Mouse (Mus musculus) limb, embryonic 13.5 days (tissue): ENCODE data around the gene Tmbim7. TPM values are rescaled to one million over a fixed set of nuclear protein-coding genes. Genes with fewer than 3 reads are reported as not detected.
"Not testable (repeated sequence)": the region's sequence is repeated elsewhere in the genome, so short reads cannot be mapped to it uniquely, and the experiment has no call there.

Experiments
- ATAC-seq: fragments of 200-750 bp; cut with Nextera tagmentation; 2 replicates; pipeline ENCODE4 v1.8.0; 2017; ENCODE audit warnings: low read depth, moderate number of reproducible peaks, moderate TSS enrichment; ENCODE audit not compliant: low FRiP score
- H3K27ac ChIP-seq: fragments of 300-500 bp; sonication (generic); 2 replicates; pipeline ENCODE4 v1.5.1; 2015; ENCODE audit warnings: inconsistent platforms, mild to moderate bottlenecking, moderate library complexity
- H3K27me3 ChIP-seq: fragments of 300-500 bp; sonication (generic); 2 replicates; pipeline ENCODE4 v1.6.1; 2015; ENCODE audit warnings: mild to moderate bottlenecking, inconsistent platforms
- H3K36me3 ChIP-seq: fragments of 300-500 bp; sonication (generic); 2 replicates; pipeline ENCODE4 v1.6.1; 2015; ENCODE audit warnings: inconsistent platforms, mild to moderate bottlenecking, moderate library complexity
- H3K4me1 ChIP-seq: fragments of 300-500 bp; sonication (generic); 2 replicates; pipeline ENCODE4 v1.6.1; 2015; ENCODE audit warnings: inconsistent platforms
- H3K4me2 ChIP-seq: fragments of 300-500 bp; sonication (generic); replicated peaks from 2 replicates; pipeline ENCODE4 v1.6.1; 2015; ENCODE audit warnings: inconsistent platforms, mild to moderate bottlenecking, moderate library complexity
- H3K4me3 ChIP-seq: fragments of 300-500 bp; sonication (generic); 2 replicates; pipeline ENCODE4 v1.5.1; 2015; ENCODE audit warnings: moderate library complexity, mild to moderate bottlenecking, inconsistent platforms
- H3K9ac ChIP-seq: fragments of 300-500 bp; sonication (generic); 2 replicates; pipeline ENCODE4 v1.6.1; 2015; ENCODE audit warnings: mild to moderate bottlenecking, inconsistent platforms
- H3K9me3 ChIP-seq: fragments of 300-500 bp; sonication (generic); 2 replicates; pipeline ENCODE4 v1.6.1; 2016; ENCODE audit warnings: inconsistent platforms
- WGBS: fragments of 180-500 bp; shearing (Covaris S2); methylation state at CpG from one replicate; pipeline ENCODE4 v1.1.7; 2015; 5-methylcytosine and 5-hydroxymethylcytosine counted together
- polyA plus RNA-seq: library from polyadenylated mRNA; unstranded; fragments of >200 nt; fragmentation: Nextera tagmentation; extraction: Ambion mirVana; gene quantifications from 2 replicates; pipeline ENCODE4 v1.2.1, GENCODE M21; 2015

Gene Tmbim7
- not detected in 2 replicates for polyA plus RNA-seq

GRCm38 (mm10) chr5:3650881-3651280 is at the start of gene Tmbim7:
Tmbim7 (plus strand) TSS chr5:3651181.
- Histone ChIP-seq H3K9me3 (no peaks in the 10 kb centered on the region), H3K4me3 (no peak within 1 kb of the TSS), H3K9ac (no peak within 1 kb of the TSS), H3K27ac (no peak within 1 kb of the TSS), H3K27me3 (no peaks in the 10 kb centered on the region), H3K36me3 (no peaks in the 10 kb centered on the region), H3K4me2 (no peak within 1 kb of the TSS), H3K4me1 (peaks cover 3% of the 10 kb centered on the region)
- WGBS = 81% methylated on average over 6 of the region's 6 CpGs
- ATAC-seq = no peak

GRCm38 (mm10) chr5:3607114-3607513 is 43.9 kb upstream of the Tmbim7 start:
- no peaks in the 10 kb centered on the region for H3K27me3 ChIP-seq
- H3K9me3 ChIP-seq = peaks cover 3% of the 10 kb centered on the region; the same call in 1 of the 2 replicates
- peaks cover 54% of the 10 kb centered on the region for H3K36me3 ChIP-seq
- ATAC-seq = no peak
- no peak overlapping the region for H3K27ac ChIP-seq
- no peak overlapping the region for H3K4me3 ChIP-seq
- H3K4me1 ChIP-seq = no peaks in the 10 kb centered on the region
- no peak overlapping the region for H3K4me2 ChIP-seq
- H3K9ac ChIP-seq = no peak overlapping the region
- WGBS = 93% methylated on average over 9 of the region's 9 CpGs

- no peak overlapping the region for H3K4me3 ChIP-seq
- no peak overlapping the region for H3K4me2 ChIP-seq
- H3K9me3 ChIP-seq = peaks cover 5% of the 10 kb centered on the region; the same call in 1 of the 2 replicates
- 95% methylated on average over 7 of the region's 7 CpGs for WGBS
- no peaks in the 10 kb centered on the region for H3K27me3 ChIP-seq
- H3K36me3 ChIP-seq = peaks cover 57% of the 10 kb centered on the region
- no peak overlapping the region for H3K27ac ChIP-seq
- no peak overlapping the region for H3K9ac ChIP-seq
- H3K4me1 ChIP-seq = no peaks in the 10 kb centered on the region
- no peak for ATAC-seq
Observed at GRCm38 (mm10) chr5:3609241-3609640, 41.7 kb upstream of the Tmbim7 start.

- not testable (repeated sequence) for H3K9me3 ChIP-seq, ATAC-seq, H3K4me2 ChIP-seq, H3K4me3 ChIP-seq, H3K27me3 ChIP-seq, H3K9ac ChIP-seq, H3K27ac ChIP-seq, H3K4me1 ChIP-seq
- peaks cover 58% of the 10 kb centered on the region for H3K36me3 ChIP-seq
- WGBS = 87% methylated on average over 2 of the region's 2 CpGs
Observed at GRCm38 (mm10) chr5:3611835-3612234, 39.1 kb upstream of the Tmbim7 start.

GRCm38 (mm10) chr5:3620486-3620885 is 30.5 kb upstream of the Tmbim7 start:
- no peaks in the 10 kb centered on the region for H3K9me3 ChIP-seq
- no peak overlapping the region for H3K4me2 ChIP-seq
- H3K36me3 ChIP-seq = peaks cover 63% of the 10 kb centered on the region
- no peak overlapping the region for H3K27ac ChIP-seq
- H3K4me1 ChIP-seq = no peaks in the 10 kb centered on the region
- no peak overlapping the region for H3K4me3 ChIP-seq
- WGBS = 87% methylated on average over 7 of the region's 7 CpGs
- H3K9ac ChIP-seq = no peak overlapping the region
- H3K27me3 ChIP-seq = no peaks in the 10 kb centered on the region
- ATAC-seq = no peak

GRCm38 (mm10) chr5:3630055-3630454 is 20.9 kb upstream of the Tmbim7 start:
- Histone ChIP-seq H3K27ac (no peak overlapping the region), H3K9ac (no peak overlapping the region), H3K36me3 (peaks cover 49% of the 10 kb centered on the region), H3K9me3 (no peaks in the 10 kb centered on the region), H3K27me3 (no peaks in the 10 kb centered on the region), H3K4me3 (no peak overlapping the region), H3K4me1 (peaks cover 8% of the 10 kb centered on the region), H3K4me2 (no peak overlapping the region)
- WGBS = 79% methylated on average over 5 of the region's 5 CpGs
- ATAC-seq = no peak

GRCm38 (mm10) chr5:3631512-3632271 is 19.3 kb upstream of the Tmbim7 start:
- peaks cover 8% of the 10 kb centered on the region for H3K4me1 ChIP-seq
- no peaks in the 10 kb centered on the region for H3K27me3 ChIP-seq
- WGBS = 53% methylated on average over 16 of the region's 16 CpGs
- no peaks in the 10 kb centered on the region for H3K9me3 ChIP-seq
- ATAC-seq = no peak
- peaks cover 37% of the 10 kb centered on the region for H3K36me3 ChIP-seq
- no peak overlapping the region for H3K4me3 ChIP-seq
- H3K9ac ChIP-seq = no peak overlapping the region
- no peak overlapping the region for H3K4me2 ChIP-seq
- H3K27ac ChIP-seq = no peak overlapping the region

GRCm38 (mm10) chr5:3632285-3632684 is 18.7 kb upstream of the Tmbim7 start:
- no peak overlapping the region for H3K9ac ChIP-seq
- 49% methylated on average over 5 of the region's 5 CpGs for WGBS
- no peak for ATAC-seq

GRCm38 (mm10) chr5:3633315-3633714 is 17.7 kb upstream of the Tmbim7 start:
- H3K9ac ChIP-seq = no peak overlapping the region
- ATAC-seq = peak; percentile 59; the same call in 1 of the 2 replicates
- no peak overlapping the region for H3K4me3 ChIP-seq
- peaks cover 8% of the 10 kb centered on the region for H3K4me1 ChIP-seq
- no peaks in the 10 kb centered on the region for H3K9me3 ChIP-seq
- H3K36me3 ChIP-seq = peaks cover 29% of the 10 kb centered on the region
- no peak overlapping the region for H3K4me2 ChIP-seq
- 72% methylated on average over 13 of the region's 13 CpGs for WGBS
- H3K27me3 ChIP-seq = no peaks in the 10 kb centered on the region
- no peak overlapping the region for H3K27ac ChIP-seq

More at GRCm38 (mm10) chr5:3632285-3632684, 18.7 kb upstream of the Tmbim7 start:
- no peaks in the 10 kb centered on the region for H3K9me3 ChIP-seq
- no peak overlapping the region for H3K4me3 ChIP-seq
- H3K4me1 ChIP-seq = peaks cover 8% of the 10 kb centered on the region
- H3K36me3 ChIP-seq = peaks cover 32% of the 10 kb centered on the region
- H3K27me3 ChIP-seq = no peaks in the 10 kb centered on the region
- H3K27ac ChIP-seq = no peak overlapping the region
- no peak overlapping the region for H3K4me2 ChIP-seq

GRCm38 (mm10) chr5:3633951-3634350 is 17.0 kb upstream of the Tmbim7 start:
- no peaks in the 10 kb centered on the region for H3K9me3 ChIP-seq
- no peak overlapping the region for H3K27ac ChIP-seq
- H3K36me3 ChIP-seq = peaks cover 29% of the 10 kb centered on the region
- 69% methylated on average over 4 of the region's 4 CpGs for WGBS
- no peak overlapping the region for H3K4me3 ChIP-seq
- ATAC-seq = no peak
- H3K4me1 ChIP-seq = peaks cover 8% of the 10 kb centered on the region
- no peaks in the 10 kb centered on the region for H3K27me3 ChIP-seq
- no peak overlapping the region for H3K4me2 ChIP-seq
- no peak overlapping the region for H3K9ac ChIP-seq

GRCm38 (mm10) chr5:3635286-3635685 is 15.7 kb upstream of the Tmbim7 start:
- ATAC-seq = no peak
- H3K36me3 ChIP-seq = peaks cover 24% of the 10 kb centered on the region
- WGBS = 80% methylated on average over 8 of the region's 8 CpGs
- H3K4me3 ChIP-seq = no peak overlapping the region
- peaks cover 8% of the 10 kb centered on the region for H3K4me1 ChIP-seq
- no peak overlapping the region for H3K4me2 ChIP-seq
- H3K27ac ChIP-seq = no peak overlapping the region
- no peaks in the 10 kb centered on the region for H3K9me3 ChIP-seq
- no peaks in the 10 kb centered on the region for H3K27me3 ChIP-seq
- no peak overlapping the region for H3K9ac ChIP-seq

GRCm38 (mm10) chr5:3644621-3645020 is 6.4 kb upstream of the Tmbim7 start:
- H3K27me3 ChIP-seq = no peaks in the 10 kb centered on the region
- H3K4me1 ChIP-seq = peaks cover 11% of the 10 kb centered on the region
- H3K4me2 ChIP-seq = no peak overlapping the region
- 90% methylated on average over 6 of the region's 6 CpGs for WGBS
- no peak overlapping the region for H3K4me3 ChIP-seq
- ATAC-seq = no peak
- H3K9me3 ChIP-seq = no peaks in the 10 kb centered on the region
- no peak overlapping the region for H3K27ac ChIP-seq
- H3K9ac ChIP-seq = no peak overlapping the region
- H3K36me3 ChIP-seq = peaks cover 40% of the 10 kb centered on the region

GRCm38 (mm10) chr5:3645326-3645725 is 5.7 kb upstream of the Tmbim7 start:
- Histone ChIP-seq H3K9me3 (no peaks in the 10 kb centered on the region), H3K4me2 (peak overlapping the region; percentile 12), H3K36me3 (peaks cover 37% of the 10 kb centered on the region), H3K27me3 (no peaks in the 10 kb centered on the region), H3K9ac (peak overlapping the region; percentile 21; the same call in 1 of the 2 replicates), H3K4me3 (no peak overlapping the region), H3K27ac (no peak overlapping the region), H3K4me1 (peaks cover 11% of the 10 kb centered on the region)
- 50% methylated on average over 6 of the region's 6 CpGs for WGBS
- ATAC-seq = no peak
